Mouse (Mus musculus) kidney, adult 2 months (tissue): ENCODE data around the gene Serpine2.

Source experiments
- CTCF ChIP-seq: fragments of 200-500 bp; conservative IDR thresholded peaks from 2 replicates; pipeline ENCODE4 v1.5.1; 2011; ENCODE audit warnings: low read depth, mild to moderate bottlenecking, control low read depth, low read length, moderate library complexity, mixed read lengths; ENCODE audit not compliant: insufficient read depth, insufficient read length
- POLR2A ChIP-seq: fragments of 200-500 bp; IDR thresholded peaks from one replicate; pipeline ENCODE4 v1.6.1; 2011; ENCODE audit warnings: low read depth, low read length, control low read depth

- no peak for TF ChIP-seq CTCF
- TF ChIP-seq POLR2A, result no peak
These were observed 46.8 kb upstream of the Serpine2 start for GRCm38 (mm10) chr1:79907811-79908210.
